Mouse (Mus musculus) spleen, postnatal 36 days (tissue): Measurements from ENCODE around the gene Ehd1.
A peak's percentile ranks its signal among the peaks of the same experiment; 100 is the strongest.
"Not testable (repeated sequence)": the region's sequence is repeated elsewhere in the genome, so short reads cannot be mapped to it uniquely, and the experiment has no call there.

ENCODE experiments used
- DNase-seq, 2 experiments: peaks; one replicate each; pipeline ENCODE4 v3.0.0; 2022; ENCODE audit warnings: low spot score in 2 of 2, mixed read lengths in 1 of 2

Gene Ehd1

GRCm38 (mm10) chr19:6279481-6280144, 3.1 kb downstream of the Ehd1 start:
- no peak for DNase-seq

- DNase-seq: no peak
These were observed 4.0 kb downstream of the Ehd1 start for GRCm38 (mm10) chr19:6280554-6280953.

GRCm38 (mm10) chr19:6281122-6282020, 4.8 kb downstream of the Ehd1 start:
- no peak for DNase-seq

GRCm38 (mm10) chr19:6283001-6283400, 6.5 kb downstream of the Ehd1 start:
- DNase-seq: no peak

- peak in 1 of 2 experiments; percentile 26 for DNase-seq
These were observed 8.0 kb downstream of the Ehd1 start for GRCm38 (mm10) chr19:6284502-6284901.

- no peak for DNase-seq
These were observed 8.7 kb downstream of the Ehd1 start for GRCm38 (mm10) chr19:6285226-6285625.

- DNase-seq: no peak
These were observed 9.3 kb downstream of the Ehd1 start for GRCm38 (mm10) chr19:6285632-6286433.

- DNase-seq: no peak
These were observed 10.2 kb downstream of the Ehd1 start for GRCm38 (mm10) chr19:6286434-6287401.

GRCm38 (mm10) chr19:6288236-6288894, 11.8 kb downstream of the Ehd1 start:
- no peak for DNase-seq

- no peak for DNase-seq
These were observed 13.2 kb downstream of the Ehd1 start for GRCm38 (mm10) chr19:6289696-6290238.

- DNase-seq: not testable (repeated sequence)
These were observed 14.2 kb downstream of the Ehd1 start for GRCm38 (mm10) chr19:6290720-6291116.

GRCm38 (mm10) chr19:6291117-6291781, 14.7 kb downstream of the Ehd1 start:
- DNase-seq: no peak

GRCm38 (mm10) chr19:6292262-6292661, 15.7 kb downstream of the Ehd1 start:
- no peak for DNase-seq

GRCm38 (mm10) chr19:6294301-6294700, 17.8 kb downstream of the Ehd1 start:
- no peak for DNase-seq

- no peak for DNase-seq
These were observed 20.2 kb downstream of the Ehd1 start for GRCm38 (mm10) chr19:6296551-6297210.

GRCm38 (mm10) chr19:6297641-6298040, 21.1 kb downstream of the Ehd1 start:
- DNase-seq: peak; percentile 52 to 65

GRCm38 (mm10) chr19:6299003-6299402, 22.5 kb downstream of the Ehd1 start:
- DNase-seq: no peak

GRCm38 (mm10) chr19:6299450-6300267, 23.1 kb downstream of the Ehd1 start:
- peak; percentile 45 to 55 for DNase-seq
